Mouse (Mus musculus) brain, embryonic 18.5 days (tissue): ENCODE results near the gene D3Ertd751e.

ENCODE experiments used
- DNase-seq: peaks from one replicate; pipeline ENCODE4 v3.0.0-alpha.2; 2012; ENCODE audit warnings: low read depth, low spot score

The D3Ertd751e gene

DNA sequence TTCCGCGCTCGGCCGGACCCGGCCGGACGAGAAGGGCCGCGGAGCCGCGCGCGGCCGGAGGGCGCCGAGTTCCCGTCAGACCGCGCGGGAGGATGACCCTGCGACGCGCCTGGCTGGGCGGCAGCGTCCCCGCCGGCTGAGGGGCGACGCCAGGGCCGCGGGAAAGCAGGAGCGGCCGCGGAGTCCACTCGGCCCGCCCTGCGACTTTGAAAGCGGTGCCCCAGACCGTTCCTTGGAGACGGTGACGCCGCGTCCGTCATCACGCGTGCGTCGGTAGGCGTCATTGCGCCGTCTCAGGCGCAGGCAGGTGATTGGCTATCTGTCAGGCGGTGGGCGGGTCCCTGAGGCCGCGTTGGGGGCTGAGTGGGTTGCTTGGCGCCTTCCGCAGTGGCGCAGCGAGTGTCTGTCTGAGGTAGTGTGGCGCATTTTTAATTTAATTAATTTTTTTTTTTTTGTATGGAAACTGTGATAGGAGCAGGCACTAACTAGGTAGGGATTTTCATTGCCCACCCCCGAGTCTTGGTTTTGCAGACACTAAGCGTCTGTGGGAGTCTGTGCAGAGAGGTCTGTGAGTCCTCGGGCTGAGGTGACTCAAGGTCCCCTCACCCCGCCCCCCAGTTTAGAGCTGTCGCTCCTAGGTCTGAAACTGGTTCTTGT lies at the start of gene D3Ertd751e, which contains the start of gene Sclt1:
Gene D3Ertd751e (plus strand): TSS at position 334 of the 657 bp plus-strand sequence.
Gene Sclt1 (minus strand): TSS at position 237 of the 657 bp plus-strand sequence.
- peak; percentile 90 for DNase-seq

DNA sequence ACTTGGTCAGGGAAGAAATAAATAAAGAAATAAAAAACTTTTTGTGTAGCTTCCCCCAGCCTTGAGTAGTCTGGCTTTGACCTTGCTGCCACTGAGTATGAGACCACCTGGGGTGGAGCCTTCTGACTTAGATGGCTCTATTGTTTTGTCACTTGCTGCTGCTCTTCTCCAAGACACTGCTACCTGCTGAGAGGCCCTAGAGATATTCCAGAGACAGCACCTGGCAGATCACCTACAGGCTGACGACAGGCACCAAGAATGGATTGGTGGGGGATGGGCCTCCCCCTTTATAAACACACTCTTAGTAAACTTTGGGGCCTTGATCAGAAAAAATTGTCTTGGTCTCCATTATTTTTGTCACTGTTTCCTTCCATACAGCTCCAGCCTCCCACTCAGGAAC lies 46.7 kb upstream of the D3Ertd751e start:
- no peak for DNase-seq

DNA sequence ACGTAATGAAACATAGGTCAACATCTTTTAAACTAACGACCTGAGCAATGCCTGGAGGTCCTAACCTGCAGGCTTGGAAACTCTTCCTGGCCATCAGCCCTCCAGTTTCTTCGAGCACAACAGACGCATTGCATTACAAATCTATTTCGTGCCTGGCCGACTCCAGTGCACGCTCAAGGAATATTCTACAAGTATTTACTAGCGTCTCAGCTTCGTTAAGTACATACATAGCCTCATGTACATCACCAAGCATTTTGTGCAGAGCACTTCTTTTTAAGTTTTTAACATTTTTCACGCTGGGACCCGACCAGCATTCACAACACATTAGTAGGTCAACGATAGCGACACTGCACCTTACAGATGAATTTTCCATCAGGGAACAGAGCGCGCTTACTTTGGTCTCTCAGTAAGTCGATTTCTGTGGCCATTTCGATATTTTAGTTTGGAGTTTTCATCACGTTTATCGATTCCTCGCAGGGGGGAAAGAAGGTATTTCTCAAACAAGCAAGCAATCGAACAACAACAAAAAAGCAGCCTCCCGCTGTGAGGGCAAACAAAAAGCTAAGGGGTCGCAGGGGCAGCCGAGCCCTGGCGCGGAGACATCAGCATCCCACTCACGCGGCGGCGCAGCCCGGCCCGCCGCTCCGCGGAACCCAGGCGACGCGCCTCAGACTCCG lies 672 bp upstream of the D3Ertd751e start:
- peak; percentile 8 for DNase-seq

- DNase-seq, result peak; percentile 0
Measured at GRCm38 (mm10) chr3:41743436-41743835, 1.0 kb downstream of the D3Ertd751e start.

DNA sequence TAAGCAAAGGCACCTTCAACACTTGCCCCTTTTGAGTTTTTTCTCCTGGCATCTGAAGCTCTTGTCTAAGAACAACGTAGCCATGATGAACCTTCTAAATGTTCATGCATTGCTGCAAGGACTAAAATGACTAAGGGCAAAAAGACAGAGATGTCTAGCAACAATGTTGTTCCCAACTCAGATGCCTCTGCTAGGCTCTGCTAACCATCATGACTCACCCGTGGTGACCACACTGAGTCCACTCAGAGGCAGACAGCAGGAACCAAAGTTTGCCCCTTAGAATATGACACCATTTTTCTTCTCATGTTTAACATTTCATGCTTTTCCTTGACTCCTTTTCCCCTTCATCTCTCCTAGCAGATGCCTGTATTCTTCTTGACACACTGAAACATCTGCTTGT lies 12.1 kb downstream of the D3Ertd751e start:
- DNase-seq, result no peak

DNA sequence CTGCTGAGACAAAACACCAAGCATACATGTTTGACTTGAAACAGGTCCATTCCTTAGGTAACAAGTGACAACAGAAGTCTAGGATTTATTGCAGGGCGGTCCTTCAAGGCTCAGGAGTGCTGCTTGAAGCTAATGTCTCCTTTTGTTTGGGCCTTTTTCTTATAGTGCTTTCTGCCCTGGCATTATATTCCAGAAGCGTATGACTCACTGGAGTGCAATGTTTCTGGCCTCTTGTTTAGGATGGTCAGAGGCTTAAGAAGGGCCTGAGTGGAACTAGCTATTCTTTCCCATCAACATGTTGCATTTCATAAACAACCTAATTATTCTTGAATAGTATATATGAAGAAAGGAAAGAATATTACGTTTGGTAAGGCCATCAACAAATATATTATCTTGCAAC lies 19.7 kb downstream of the D3Ertd751e start:
- no peak for DNase-seq

- DNase-seq, result no peak
Measured at GRCm38 (mm10) chr3:41812447-41812846, 70.0 kb downstream of the D3Ertd751e start.
